Mouse (Mus musculus) liver, adult 2 months (tissue): Measurements from ENCODE around the gene Tmem108.
A peak's percentile ranks its signal among the peaks of the same experiment; 100 is the strongest.

Experiments
- CTCF ChIP-seq: fragments of 200-500 bp; IDR thresholded peaks from 2 replicates; pipeline ENCODE4 v1.5.1; 2011; ENCODE audit warnings: low read depth, low read length, control low read depth
- POLR2A ChIP-seq: fragments of 200-500 bp; IDR thresholded peaks from 2 replicates; pipeline ENCODE4 v1.6.1; 2011; ENCODE audit warnings: low read length, control low read depth; ENCODE audit not compliant: insufficient read depth; ENCODE audit errors: extremely low read depth

DNA sequence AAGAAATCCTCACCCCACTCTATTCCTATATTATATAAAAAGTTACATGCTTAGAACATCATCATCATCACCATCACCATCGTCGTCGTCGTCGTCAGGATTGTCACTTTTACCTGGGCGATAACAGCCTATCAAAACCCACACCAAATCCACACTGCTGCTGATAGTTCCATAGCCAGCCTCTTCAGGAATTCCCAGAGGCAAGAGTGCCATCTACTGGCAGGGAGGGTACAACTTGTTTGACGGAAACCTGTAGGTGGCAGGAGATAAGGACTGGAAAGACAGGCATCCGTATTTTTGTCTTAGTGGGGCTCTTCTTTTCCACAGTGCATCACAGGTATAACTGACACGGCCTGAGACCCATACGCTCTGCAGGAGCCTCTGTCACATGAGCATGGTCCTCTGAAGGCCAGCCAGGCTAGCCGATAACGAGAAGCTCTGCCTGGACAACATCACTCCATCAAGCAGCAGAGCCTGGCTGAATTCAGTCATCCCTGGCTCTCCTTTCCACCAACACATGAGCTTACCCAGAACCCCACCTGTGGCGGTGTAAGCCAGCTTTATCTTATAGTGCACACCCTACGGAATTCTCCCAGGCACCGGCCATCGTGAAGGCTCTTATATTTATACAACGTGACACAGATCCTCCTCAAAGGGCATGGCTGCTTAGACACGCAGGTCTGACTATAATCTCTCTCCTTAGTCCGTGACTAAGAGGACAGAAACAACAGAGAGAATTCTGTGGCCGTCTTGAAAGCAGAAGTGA lies 2.5 kb downstream of the Tmem108 start:
- TF ChIP-seq CTCF = peak; percentile 73
- no peak for TF ChIP-seq POLR2A
